Mouse (Mus musculus): ENCODE measurements at regions not wholly inside any gene's neighbourhood (a gene's known extent, or its start where the extent isn't known, plus 50 kb on each side); places are given as distances from the start of the nearest gene placed in this dataset.
"Not testable (repeated sequence)": the region's sequence is repeated elsewhere in the genome, so short reads cannot be mapped to it uniquely, and the experiment has no call there.

DNA sequence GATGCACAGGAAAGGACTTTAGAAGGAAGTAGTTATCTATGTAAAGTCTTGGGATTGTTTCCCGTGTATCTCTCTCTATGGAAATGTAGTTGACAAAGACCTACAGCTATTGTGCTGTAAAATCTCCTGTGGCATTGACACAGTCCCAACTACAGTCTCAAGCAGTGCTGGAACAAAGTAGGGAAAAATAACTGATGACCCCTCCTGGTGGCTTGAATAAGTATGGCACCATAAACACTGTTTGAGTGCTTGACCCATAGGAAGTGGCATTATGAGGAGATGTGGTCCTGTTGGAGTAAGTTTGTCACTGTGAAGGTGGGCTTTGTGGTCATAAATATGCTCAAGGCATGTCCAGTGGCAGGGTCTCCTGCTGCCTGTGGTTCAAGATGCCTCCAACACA, 928.4 kb upstream of the Mms22l start:
- no peak for DNase-seq (ENCODE audit: low spot score)

- no peak for DNase-seq (ENCODE audit: low spot score)
Measured at GRCm38 (mm10) chr4:23573013-23573412, 923.2 kb upstream of the Mms22l start.

DNA sequence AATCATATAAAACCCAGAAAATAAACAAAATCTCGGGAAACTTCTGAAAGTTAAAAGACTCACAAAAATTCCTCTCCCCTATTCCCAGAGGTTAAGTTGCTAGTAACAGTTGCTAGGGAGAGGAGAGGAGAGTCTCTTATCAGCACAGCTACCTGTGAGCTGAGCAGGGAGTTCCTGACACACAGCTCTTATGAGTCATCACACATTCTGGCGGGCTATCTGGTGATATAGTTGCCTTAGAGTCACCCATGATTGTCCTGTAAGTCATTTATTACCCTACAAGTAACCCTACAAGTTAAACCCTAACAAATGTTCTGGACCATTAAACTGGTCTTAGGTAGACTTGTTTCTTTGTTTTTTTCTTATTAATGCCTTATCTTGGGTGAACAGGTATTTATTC, 908.8 kb upstream of the Mms22l start:
- DNase-seq (ENCODE audit: low spot score) = no peak

DNA sequence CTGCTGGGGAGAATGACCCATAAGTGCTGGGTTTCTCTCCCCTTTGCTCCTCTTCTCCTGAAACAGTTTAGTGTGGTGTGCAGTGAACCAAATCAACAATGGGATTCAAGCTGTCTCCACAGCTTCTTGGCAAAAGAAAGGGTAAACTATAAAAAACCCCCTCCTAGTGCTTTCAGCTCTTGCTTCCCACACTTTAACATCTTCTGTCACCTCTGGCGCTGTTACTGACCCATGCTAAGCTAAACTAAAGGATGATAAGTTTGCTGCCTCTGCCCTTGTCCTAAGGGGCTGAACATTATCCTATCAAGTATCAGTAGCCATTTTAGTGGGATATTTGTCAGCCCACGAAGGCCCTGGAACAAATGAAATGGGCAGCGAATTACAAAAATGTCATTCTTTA, 905.4 kb upstream of the Mms22l start:
- DNase-seq (ENCODE audit: low spot score) = no peak

DNA sequence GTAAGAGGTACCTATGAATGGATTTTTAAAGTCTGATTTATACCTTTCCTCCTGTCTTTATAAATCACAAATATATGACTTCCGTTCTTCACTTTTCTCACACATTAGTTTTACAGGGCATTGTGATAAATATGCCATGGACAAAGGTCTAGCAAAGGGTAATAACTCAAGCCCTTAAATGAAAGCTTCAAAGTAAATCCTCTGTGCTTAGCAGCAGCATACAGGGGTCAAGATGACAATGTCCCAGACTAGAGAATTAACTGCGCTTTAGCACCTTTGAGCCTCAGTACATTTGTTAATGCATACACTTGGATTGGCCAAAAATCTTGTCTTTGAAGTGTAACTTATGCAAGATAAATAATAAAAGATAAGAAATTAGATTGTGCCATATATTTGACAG, 904.7 kb upstream of the Mms22l start:
- no peak for DNase-seq (ENCODE audit: low spot score)

DNA sequence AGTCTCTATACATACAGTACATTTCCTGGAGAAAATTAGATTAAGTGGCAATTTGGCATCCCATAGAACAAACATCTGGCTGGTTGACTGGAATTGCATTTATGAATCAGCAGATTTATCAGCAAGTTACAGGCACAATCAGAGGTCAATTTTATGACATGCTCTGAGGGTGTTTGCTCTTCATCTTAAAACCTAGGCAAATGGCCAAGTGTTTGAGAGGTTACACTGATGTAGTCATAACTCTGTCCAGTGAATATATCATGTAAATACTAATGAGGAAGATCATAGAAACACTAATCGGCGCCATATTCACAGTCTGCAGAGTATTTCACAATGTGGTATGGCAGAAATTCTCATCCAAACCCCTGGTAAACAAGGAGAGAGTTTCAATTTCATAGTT, 896.2 kb upstream of the Mms22l start:
- DNase-seq (ENCODE audit: low spot score) = no peak

- no peak for DNase-seq (ENCODE audit: low spot score)
Measured at GRCm38 (mm10) chr4:23601426-23602293, 894.6 kb upstream of the Mms22l start.

DNA sequence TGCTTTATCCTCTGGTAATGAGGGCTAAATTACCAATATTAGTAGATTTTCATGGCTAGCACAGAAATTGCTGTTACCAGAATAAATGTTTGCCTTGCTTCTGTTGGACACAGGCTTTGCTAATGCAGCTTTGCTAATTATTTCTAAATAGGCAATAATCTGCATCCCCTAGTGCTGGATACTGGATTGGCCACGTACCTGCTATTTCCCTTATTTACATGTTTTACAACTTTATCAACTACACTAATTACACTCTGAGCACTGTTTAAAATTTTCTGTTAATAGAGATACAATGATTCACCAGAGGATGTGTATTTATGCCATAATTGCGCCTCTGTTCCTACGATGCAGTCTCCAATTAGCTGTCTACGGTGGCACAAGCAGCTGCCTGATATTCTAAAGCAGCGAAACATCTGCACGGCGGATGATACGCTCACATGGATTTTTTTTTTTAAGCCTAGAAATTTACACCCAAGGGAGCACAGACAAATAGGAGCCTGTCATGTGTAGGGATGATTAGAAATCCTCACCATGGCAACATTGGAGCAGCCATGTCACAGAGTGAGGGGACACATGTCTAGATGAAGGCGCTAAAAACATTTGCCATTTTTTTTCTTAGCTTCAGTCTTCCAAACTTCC, 893.8 kb upstream of the Mms22l start:
- DNase-seq (ENCODE audit: low spot score) = no peak

GRCm38 (mm10) chr4:23607348-23607747, 888.9 kb upstream of the Mms22l start:
- no peak for DNase-seq (ENCODE audit: low spot score)

DNA sequence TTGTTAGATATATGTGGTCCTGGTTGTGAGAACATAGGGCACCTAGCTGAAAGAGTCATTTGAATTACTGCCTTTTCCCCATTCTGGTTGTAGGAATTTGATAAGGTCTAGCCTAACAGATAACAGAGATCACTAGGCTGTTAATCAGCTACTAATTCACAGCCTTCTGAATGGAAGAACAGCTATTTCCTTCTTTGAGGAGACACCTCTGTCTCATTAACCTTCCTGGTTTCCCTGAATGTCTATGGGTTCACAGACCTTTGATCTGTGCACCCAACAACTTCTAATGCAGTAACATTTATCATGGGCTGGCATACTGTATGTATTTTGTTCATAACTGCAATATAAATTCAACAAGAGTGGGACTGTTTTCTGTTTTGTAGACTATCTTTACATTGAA, 875.0 kb upstream of the Mms22l start:
- DNase-seq (ENCODE audit: low spot score) = no peak

DNA sequence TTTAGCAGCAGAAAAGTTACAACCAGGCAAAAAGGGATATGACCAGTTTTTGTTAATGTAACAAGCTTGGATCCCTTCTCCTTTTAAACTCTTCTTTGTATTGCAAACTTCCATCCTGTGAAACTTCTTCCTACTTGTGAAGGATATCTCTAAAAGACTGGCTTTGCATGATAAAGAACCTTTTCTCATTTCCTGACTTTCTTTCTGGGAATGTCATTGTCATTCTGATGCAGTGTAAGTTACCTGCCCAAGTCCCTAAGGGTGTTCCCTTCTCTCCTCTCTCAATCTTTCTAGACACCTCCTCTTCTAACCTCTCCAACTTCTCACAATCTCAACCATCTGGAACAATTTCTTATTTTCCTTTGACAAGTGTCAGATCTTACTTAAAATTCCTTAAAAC, 874.0 kb upstream of the Mms22l start:
- no peak for DNase-seq (ENCODE audit: low spot score)

GRCm38 (mm10) chr4:23636231-23636928, 859.9 kb upstream of the Mms22l start:
- no peak for DNase-seq (ENCODE audit: low spot score)

DNA sequence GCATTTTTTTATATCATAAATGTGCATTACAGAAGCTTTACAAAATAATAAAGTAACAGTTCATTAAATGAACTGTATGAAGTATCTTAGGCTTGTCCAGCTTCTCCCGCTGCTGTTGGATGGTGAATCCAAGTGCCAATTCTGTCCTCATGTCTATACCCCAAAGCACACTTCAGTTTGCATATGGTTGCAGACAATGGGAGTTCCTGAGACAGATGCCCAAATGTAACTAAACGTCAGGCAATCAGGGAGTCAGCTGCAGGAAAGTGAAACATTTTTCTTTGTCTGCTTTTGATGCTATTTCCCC, 859.4 kb upstream of the Mms22l start:
- DNase-seq (ENCODE audit: low spot score) = no peak

DNA sequence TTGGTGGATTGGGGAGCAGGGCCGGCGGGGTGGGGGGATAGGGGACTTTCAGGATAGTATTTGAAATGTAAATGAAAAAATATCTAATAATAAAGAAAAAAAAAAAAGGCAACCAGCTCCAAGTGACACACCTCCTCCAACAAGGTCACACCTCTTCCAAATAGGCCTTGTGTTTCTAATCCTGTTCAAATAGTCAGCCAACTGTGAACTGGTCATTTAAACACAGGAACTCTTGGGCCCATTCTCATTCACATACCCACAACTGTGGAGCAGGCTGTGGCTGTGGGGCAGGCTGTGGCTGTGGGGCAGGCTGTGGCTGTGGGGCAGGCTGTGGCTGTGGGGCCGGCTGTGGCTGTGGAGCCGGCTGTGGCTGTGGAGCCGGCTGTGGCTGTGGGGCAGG, 839.6 kb upstream of the Mms22l start:
- DNase-seq (ENCODE audit: low spot score) = not testable (repeated sequence)

GRCm38 (mm10) chr4:23668896-23669295, 827.4 kb upstream of the Mms22l start:
- no peak for DNase-seq (ENCODE audit: low spot score)

GRCm38 (mm10) chr4:23703626-23704025, 792.6 kb upstream of the Mms22l start:
- DNase-seq (ENCODE audit: low spot score) = no peak

DNA sequence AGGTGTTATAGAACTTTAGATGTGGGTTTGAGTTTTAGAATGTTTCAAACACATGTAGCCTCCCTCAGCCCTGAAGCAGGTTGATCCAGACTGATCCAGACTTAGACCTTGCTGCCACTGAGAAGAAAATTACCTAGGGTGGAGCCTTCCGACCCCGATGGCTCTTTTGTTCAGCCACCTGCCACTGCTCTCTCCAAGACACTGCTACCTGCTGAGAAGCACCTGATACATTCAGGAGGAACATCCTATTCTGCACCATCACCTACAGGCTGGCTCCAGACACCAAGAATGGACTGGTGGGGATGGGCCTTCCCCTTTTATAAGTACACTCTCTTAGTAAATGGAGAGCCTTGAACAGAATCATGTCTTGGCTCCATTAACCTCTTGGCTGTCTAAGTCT, 785.5 kb upstream of the Mms22l start:
- DNase-seq (ENCODE audit: low spot score) = no peak

DNA sequence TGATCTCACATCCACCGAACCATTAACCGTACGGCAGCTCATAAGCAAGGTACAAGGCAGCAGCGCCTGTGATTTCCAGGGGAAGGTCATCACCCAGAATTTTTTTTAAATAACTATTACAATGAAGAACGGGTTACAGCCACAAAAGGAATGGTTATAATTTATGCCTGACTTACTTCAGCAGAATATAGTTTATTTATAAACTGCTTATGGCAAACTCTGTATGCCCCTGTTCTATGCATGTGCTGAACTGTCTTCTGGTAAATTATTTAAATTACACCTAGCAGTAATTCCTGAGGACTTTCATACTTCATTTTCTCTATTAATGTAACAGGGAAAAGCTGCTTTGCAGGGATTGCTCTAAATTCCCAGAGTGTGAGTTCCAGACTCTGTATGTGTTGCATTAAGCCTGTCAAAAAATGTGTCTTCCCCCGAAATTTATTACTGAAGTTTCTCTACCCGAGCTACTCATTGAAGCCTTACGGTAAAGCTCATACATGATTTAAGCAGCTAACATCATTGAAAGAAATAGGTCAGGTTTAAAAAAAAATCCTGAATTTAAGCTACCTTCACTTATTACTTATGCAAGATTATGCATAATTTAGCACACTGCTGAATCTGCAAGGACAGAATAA, 782.4 kb upstream of the Mms22l start:
- no peak for DNase-seq (ENCODE audit: low spot score)

GRCm38 (mm10) chr4:23727846-23728245, 768.4 kb upstream of the Mms22l start:
- no peak for DNase-seq (ENCODE audit: low spot score)

- DNase-seq (ENCODE audit: low spot score) = no peak
Measured at GRCm38 (mm10) chr4:23732471-23732870, 763.8 kb upstream of the Mms22l start.

DNA sequence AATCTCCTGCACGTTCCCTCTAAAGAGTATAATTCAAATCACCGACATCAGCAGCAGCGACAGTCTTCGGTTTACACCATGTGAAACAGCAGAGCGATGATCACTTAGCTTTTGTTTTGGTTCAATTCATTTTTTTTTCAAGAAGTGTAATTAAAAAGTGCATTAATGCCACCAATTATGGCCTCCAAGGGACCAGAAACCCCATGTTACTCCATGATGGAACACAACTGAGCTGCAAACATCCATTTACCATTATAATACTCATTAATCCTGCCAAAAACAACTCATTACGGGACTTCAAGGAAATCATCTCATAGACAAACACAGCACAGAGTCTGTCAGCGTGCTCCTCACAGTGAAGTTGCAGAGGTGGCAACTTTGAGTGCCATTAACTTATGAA, 752.2 kb upstream of the Mms22l start:
- no peak for DNase-seq (ENCODE audit: low spot score)

- no peak for DNase-seq (ENCODE audit: low spot score)
Measured at GRCm38 (mm10) chr4:23758005-23758404, 738.2 kb upstream of the Mms22l start.

Data from adipocyte (in vitro differentiated cells).